7 mouse cellular contexts compared by ENCODE assay signal in genomic region chrX:159532811-159533462, GRCm38 (mm10). TPM values are rescaled to one million over a fixed set of nuclear protein-coding genes. Genes with fewer than 3 reads are reported as not detected.
DNase-seq lines count a peak whose midpoint lies in the region; ATAC-seq and TF ChIP-seq lines count a peak whose summit lies in the region.

No protein-coding gene starts in this region.

- H3K4me1 ChIP-seq in cortical plate, adult 2 months (ENCODE audit: control insufficient read depth, insufficient read depth, low read length): no peaks in the 10 kb centered on the region
- no peaks in the 10 kb centered on the region for H3K4me1 ChIP-seq in midbrain, embryonic 12.5 days

- peak overlapping the region; percentile 62; the same call in 1 of the 2 replicates for H3K27ac ChIP-seq in cortical plate, adult 2 months (ENCODE audit: insufficient read depth, low read length)
- H3K27ac ChIP-seq in midbrain, embryonic 12.5 days (replicated peaks): peak overlapping the region; percentile 83

- H3K27me3 ChIP-seq in midbrain, embryonic 12.5 days: peaks cover 5% of the 10 kb centered on the region

- H3K9ac ChIP-seq in midbrain, embryonic 12.5 days (replicated peaks): peak overlapping the region; percentile 64

- TF ChIP-seq POLR2A in cortical plate, adult 2 months (IDR thresholded peaks at IDR 0.05; ENCODE audit: extremely low read depth, insufficient read depth, low read length): no peak

- peak overlapping the region; percentile 62 for H3K4me3 ChIP-seq in cortical plate, adult 2 months (ENCODE audit: insufficient read depth, low read length)
- peak overlapping the region; percentile 66 for H3K4me3 ChIP-seq in midbrain, embryonic 12.5 days

- peak; percentile 46 for ATAC-seq in midbrain, embryonic 12.5 days (ENCODE audit: low FRiP score, low read depth)

- WGBS in midbrain, embryonic 12.5 days: 23% methylated on average over 34 of the region's 56 CpGs

- H3K9me3 ChIP-seq in midbrain, embryonic 12.5 days: no peaks in the 10 kb centered on the region

- H3K4me2 ChIP-seq in midbrain, embryonic 12.5 days (replicated peaks): peak overlapping the region; percentile 50

- no peaks in the 10 kb centered on the region for H3K36me3 ChIP-seq in midbrain, embryonic 12.5 days

- TF ChIP-seq CTCF in cortical plate, adult 2 months (IDR thresholded peaks at IDR 0.05; ENCODE audit: extremely low read depth, insufficient read depth, low read length): no peak

- peak; percentile 36 to 45 for DNase-seq in spleen, adult 18-20 months
- no peak for DNase-seq in spleen, adult 12 weeks (ENCODE audit: low spot score)
- DNase-seq in gastrocnemius, postnatal 4 days (ENCODE audit: low spot score in 2 of 2): peak; percentile 15 to 19
- DNase-seq in kidney, postnatal 14 days: peak; percentile 36
- peak; percentile 0 to 5 for DNase-seq in urinary bladder, postnatal 36 days (ENCODE audit: low spot score in 2 of 2)

RNA-seq across cellular contexts. Expression of gene Bclaf3, which starts 6.4 kb away (rescaled TPM):
- 9.2 and 10.1 TPM in 2 replicates for polyA plus RNA-seq in cortical plate, adult 2 months (2012; rRNA removed)
- total RNA-seq in gastrocnemius, postnatal 4 days (2021): 1 to 10 TPM; 5.9 to 6.8 TPM
- polyA plus RNA-seq in midbrain, embryonic 12.5 days (2016; fragmentation: Nextera tagmentation; extraction: Ambion mirVana): 33.5 and 35.0 TPM in 2 replicates
